Mouse (Mus musculus): Measurements from ENCODE around the gene Ing5.
A peak's percentile ranks its signal among the peaks of the same experiment; 100 is the strongest.

- TF ChIP-seq POLR2A (IDR thresholded peaks at IDR 0.05; ENCODE audit: insufficient read depth, low read depth, low read length) (peak; percentile 51; the same call in 1 of the 2 replicates), CTCF (IDR thresholded peaks at IDR 0.05) (no peak; the same call in none of the 2 replicates)
Measured at GRCm38 (mm10) chr1:93803556-93804507, at the start of gene Ing5.

Measured in heart, adult 2 months (tissue).